Mouse (Mus musculus) neutrophil, adult 59 days (primary cell): Measurements from ENCODE around the gene Gorasp1. TPM values are rescaled to one million over a fixed set of nuclear protein-coding genes. Genes with fewer than 3 reads are reported as not detected.

Source experiments
- total RNA-seq, 2 experiments: library from RNA; stranded (reverse); gene quantifications; 1 replicate in 1 of 2; 2 replicates in 1 of 2; pipeline ENCODE4 v1.2.4; 2023

Gorasp1 gene
- total RNA-seq, result 1 to 10 TPM; 3.8 to 9.6 TPM

DNA sequence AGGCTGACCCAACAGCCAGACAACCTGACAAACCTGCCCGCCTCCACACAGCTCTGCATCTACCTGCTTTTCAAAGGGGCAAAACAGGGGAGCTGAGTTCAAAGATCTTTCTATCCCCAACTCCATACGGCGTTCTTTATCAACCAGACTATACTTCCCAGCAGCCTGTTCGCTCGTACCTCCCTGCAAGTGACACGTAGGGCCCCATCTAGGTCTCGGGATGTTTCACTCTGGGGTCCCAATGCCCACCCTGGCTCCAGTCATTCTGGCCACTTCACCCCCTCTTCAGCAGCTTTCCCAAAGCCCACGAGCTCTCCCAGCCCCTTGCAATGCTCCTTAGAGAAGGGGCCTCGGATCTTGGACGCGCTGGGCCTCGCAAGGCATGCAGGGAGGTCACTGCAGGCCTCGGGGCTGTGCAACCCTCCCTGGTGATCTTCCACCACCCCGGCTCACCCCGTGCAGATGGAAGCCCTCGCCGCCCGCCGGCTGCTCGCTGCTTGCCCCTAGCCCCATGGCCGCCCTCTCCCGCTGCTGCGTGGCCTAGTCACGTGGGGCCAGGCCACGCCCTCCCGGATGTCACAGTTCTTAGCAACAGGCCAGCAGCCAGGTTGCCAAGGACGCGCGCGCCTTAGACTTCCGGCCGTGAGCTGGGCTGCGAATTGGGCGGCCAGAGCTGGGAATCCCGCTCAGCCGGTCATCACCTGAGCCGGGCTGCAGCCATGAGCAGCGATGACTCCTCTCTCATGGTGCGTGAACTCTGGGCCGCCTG lies at the start of gene Gorasp1, which contains the start of gene Ttc21a:
Gene Gorasp1 (minus strand): TSS at position 561 of the 769 bp plus-strand sequence.
Gene Ttc21a (plus strand): TSS at position 602 of the 769 bp plus-strand sequence.

DNA sequence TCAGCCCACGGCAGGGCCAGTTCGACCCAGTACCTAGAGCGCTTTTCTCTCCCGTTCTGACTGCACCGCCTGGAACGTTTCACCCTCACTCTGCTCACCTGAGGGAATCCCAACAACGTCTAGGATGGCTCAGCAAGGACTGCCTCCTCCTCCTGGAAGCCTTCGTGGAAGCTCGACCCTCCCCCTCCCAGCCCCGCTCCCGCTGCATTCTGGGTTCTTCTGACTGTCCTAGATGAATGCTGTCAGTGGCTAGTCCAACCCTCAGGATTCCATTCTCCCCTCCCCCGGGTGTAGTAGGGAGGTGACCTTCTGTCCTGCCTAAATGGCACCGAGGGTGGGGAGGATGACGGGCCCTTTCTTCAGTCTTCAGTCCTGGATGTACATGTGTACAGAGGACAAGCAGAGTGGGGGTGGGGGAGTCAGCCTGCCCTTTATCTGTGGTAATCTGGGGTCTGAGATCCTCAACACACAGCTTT lies 47.2 kb upstream of the Gorasp1 start, which contains the start of gene Csrnp1:
Gene Csrnp1 (minus strand): TSS at position 123 of the 476 bp plus-strand sequence.

DNA sequence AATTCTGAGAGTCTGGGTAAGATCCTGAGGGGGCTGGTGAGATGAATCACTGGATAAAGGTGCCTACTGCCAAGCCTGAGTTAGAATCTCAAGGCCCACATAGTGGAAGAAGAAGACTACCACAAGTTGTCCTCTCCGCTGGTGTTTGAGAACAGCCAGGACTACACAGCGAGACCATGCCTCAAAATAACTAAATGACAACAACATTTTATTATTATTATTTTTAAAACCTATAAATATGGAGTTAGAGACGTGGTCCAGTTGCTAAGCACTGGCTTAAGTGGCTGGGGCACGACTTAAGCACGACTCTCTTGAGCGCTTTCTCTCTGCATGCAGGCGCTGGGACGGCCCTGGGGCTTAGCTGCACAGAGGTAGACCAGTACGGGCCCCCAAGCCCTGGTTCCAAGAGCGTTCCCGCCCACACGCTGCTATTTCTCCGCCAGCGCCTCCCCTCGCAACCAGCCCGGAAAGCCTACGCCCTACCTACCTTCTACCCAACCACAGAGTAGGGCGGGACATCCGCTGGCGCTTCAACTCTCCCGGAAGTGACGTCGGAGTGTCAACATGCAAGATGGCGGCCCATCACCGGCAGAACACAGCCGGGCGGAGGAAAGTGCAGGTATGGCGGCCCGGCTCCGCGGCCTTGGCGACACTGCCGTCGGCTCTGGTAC lies 42.9 kb downstream of the Gorasp1 start, which contains the start of gene Wdr48:
Gene Wdr48 (plus strand): TSS at position 540 of the 671 bp plus-strand sequence.

Other genes with a start within 250 kb of the Gorasp1 start
- not detected for gene Scn10a, start 218.2 kb downstream of the Gorasp1 start, total RNA-seq
- gene Scn11a, start 112.1 kb downstream of the Gorasp1 start, total RNA-seq, result not detected
- 10 to 100 TPM; 51.3 to 56.6 TPM for gene Wdr48, start 42.7 kb downstream of the Gorasp1 start, total RNA-seq
- gene Ttc21a, start within 50 bp of the Gorasp1 start, total RNA-seq, result 1 to 10 TPM; 5.3 to 5.8 TPM
- gene Csrnp1, start 47.1 kb upstream of the Gorasp1 start, total RNA-seq, result 100 to 1,000 TPM in 1 of 2 experiments, 10 to 100 TPM in 1; 92.8 to 102 TPM
- gene Xirp1, start 86.0 kb upstream of the Gorasp1 start, total RNA-seq, result under 1 TPM; 0.07 to 0.09 TPM
- gene Cx3cr1, start 132.3 kb upstream of the Gorasp1 start, total RNA-seq, result 10 to 100 TPM; 21.8 to 37.2 TPM
- gene Ccr8, start 154.5 kb upstream of the Gorasp1 start, total RNA-seq, result not detected
- gene Slc25a38, start 172.8 kb upstream of the Gorasp1 start, total RNA-seq, result 10 to 100 TPM; 29.9 to 44.0 TPM
- gene Rpsa, start 190.1 kb upstream of the Gorasp1 start, total RNA-seq, result 100 to 1,000 TPM; 729 to 796 TPM
- not detected for gene Mobp, start 212.1 kb upstream of the Gorasp1 start, total RNA-seq